Mouse (Mus musculus) embryonic facial prominence, embryonic 10.5 days (tissue): ENCODE data around the gene Pirt. TPM values are rescaled to one million over a fixed set of nuclear protein-coding genes. Genes with fewer than 3 reads are reported as not detected.

ENCODE experiments used
- DNase-seq: peaks from one replicate; pipeline ENCODE4 v3.0.0-alpha.2; 2017; ENCODE audit warnings: low spot score
- H3K27ac ChIP-seq: fragments of 300-500 bp; sonication (generic); replicated peaks from 2 replicates; pipeline ENCODE4 v1.5.1; 2016; ENCODE audit warnings: mild to moderate bottlenecking
- H3K27me3 ChIP-seq: fragments of 300-500 bp; sonication (generic); replicated peaks from 2 replicates; pipeline ENCODE4 v1.6.1; 2016; ENCODE audit warnings: low read depth, mild to moderate bottlenecking; ENCODE audit not compliant: poor library complexity, severe bottlenecking
- H3K36me3 ChIP-seq: fragments of 300-500 bp; sonication (generic); replicated peaks from 2 replicates; pipeline ENCODE4 v1.6.1; 2016; ENCODE audit warnings: mild to moderate bottlenecking, moderate library complexity
- H3K4me1 ChIP-seq: fragments of 300-500 bp; sonication (generic); 2 replicates; pipeline ENCODE4 v1.6.1; 2016
- H3K4me3 ChIP-seq: fragments of 300-500 bp; sonication (generic); 2 replicates; pipeline ENCODE4 v1.5.1; 2016; ENCODE audit warnings: mild to moderate bottlenecking, moderate library complexity
- H3K9me3 ChIP-seq: fragments of 300-500 bp; sonication (generic); 2 replicates; pipeline ENCODE4 v1.6.1; 2016; ENCODE audit warnings: mild to moderate bottlenecking
- WGBS: fragments of 180-500 bp; shearing (Covaris S2); methylation state at CpG from one replicate; pipeline ENCODE4 v1.1.7; 2016; 5-methylcytosine and 5-hydroxymethylcytosine counted together
- polyA plus RNA-seq: library from polyadenylated mRNA; unstranded; fragments of >200 nt; fragmentation: Nextera tagmentation; extraction: Ambion mirVana; gene quantifications from 2 replicates; pipeline ENCODE4 v1.2.1, GENCODE M21; 2016

Pirt gene
- polyA plus RNA-seq, 1 experiment from 2014 or later = 2.2 TPM

DNA sequence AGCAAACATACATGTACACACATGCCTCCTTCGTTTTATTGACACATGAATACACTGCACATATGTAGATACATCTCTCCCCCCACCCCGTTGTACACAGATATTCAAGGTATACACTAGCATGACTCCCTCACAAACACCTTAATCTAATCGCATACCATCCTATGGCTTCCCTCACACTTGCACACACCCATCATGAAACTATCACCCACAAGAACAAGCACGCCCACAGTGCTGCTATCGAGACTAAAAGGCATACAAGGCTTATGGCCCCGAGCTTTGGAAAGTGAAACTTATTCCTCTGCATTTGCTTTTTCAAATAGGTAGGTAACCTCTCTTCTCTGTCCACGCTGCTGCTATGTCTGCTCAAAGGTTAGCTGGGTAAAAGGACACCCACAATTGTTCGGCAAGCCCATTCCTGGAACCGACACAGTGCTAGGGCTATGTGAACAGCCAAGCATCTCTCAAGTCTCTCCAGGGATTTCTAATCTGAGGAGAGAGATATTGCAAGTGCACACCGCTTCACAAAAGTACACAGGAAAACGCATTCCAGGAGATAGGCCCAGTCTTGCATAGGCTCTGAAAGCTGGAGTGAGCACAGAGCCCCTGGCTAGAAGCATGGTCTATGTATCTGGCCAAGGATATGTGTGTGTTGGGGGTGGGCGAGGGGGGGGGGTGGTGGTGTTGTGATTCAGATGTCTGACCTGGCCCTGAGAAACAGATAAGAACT is 49.8 kb downstream of the Pirt start:
- H3K27me3 ChIP-seq = no peaks in the 10 kb centered on the region
- no peak overlapping the region for H3K27ac ChIP-seq
- no peak for DNase-seq
- H3K9me3 ChIP-seq = no peaks in the 10 kb centered on the region
- no peaks in the 10 kb centered on the region for H3K36me3 ChIP-seq
- no peaks in the 10 kb centered on the region for H3K4me1 ChIP-seq
- WGBS = 87% methylated on average over 12 of the region's 12 CpGs
- no peak overlapping the region for H3K4me3 ChIP-seq

GRCm38 (mm10) chr11:66963462-66963861 is 51.7 kb downstream of the Pirt start:
- 95% methylated on average over 1 of the region's 1 CpGs for WGBS
- Histone ChIP-seq H3K4me1 (0 out of 2 replicates have a peak, but pooled peaks cover 2% of the 10 kb centered on the region), H3K4me3 (no peak overlapping the region), H3K27me3 (no peaks in the 10 kb centered on the region), H3K27ac (no peak overlapping the region), H3K9me3 (no peaks in the 10 kb centered on the region), H3K36me3 (no peaks in the 10 kb centered on the region)
- DNase-seq = no peak

DNA sequence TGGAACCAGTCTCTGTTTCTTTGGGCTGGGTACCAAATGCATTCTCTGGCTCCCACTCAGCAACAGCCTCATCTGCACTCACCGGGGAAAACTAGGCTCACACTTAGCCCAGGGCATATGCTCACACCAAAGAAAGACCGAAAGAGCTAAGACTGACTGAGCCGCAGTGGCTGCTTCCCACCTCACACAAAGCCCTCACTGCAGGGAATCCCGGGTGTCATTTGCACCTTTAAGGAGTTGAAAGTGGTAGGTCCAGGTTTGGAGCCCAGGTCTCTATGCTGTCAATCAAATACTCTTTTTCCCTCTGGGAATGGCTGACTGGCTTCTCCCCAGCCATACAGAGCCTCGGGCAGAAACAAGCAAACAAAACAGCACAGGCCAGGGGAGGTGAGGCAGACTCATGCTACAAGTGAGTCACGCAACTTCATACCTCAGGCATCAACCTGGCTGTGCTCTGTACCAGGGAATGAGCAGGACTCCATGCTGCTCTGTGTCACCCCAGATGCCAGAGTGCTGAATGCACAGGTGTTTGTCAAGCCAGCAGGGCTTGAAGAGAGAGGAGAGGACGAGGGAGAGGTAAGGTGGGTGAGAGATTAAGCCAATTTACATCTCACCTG is 54.8 kb downstream of the Pirt start:
- no peak overlapping the region for H3K4me3 ChIP-seq
- H3K27ac ChIP-seq = no peak overlapping the region
- WGBS = 22% methylated on average over 7 of the region's 7 CpGs
- H3K9me3 ChIP-seq = no peaks in the 10 kb centered on the region
- no peaks in the 10 kb centered on the region for H3K36me3 ChIP-seq
- no peak for DNase-seq
- H3K4me1 ChIP-seq = 0 out of 2 replicates have a peak, but pooled peaks cover 2% of the 10 kb centered on the region
- H3K27me3 ChIP-seq = no peaks in the 10 kb centered on the region

DNA sequence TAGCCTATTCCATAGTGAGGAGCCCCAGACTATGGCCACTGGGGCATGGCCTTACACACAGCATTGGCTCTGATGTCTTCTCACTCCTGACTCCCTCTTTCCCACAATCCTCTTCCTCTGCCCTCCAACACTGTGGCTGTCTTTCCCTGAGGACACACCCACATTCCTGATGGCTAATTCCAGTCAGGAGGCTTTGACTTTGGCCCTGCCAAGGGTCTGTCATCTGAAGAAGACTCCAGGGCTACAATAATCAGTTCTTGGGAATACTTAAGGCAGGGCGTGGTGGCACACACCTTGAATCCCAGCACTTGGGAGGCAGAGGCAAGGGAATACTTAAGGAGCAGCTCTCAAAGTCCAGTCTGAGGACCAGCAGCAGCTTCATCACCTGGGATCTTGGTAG is 56.8 kb downstream of the Pirt start:
- H3K27me3 ChIP-seq = no peaks in the 10 kb centered on the region
- WGBS = 80% methylated on average over 1 of the region's 1 CpGs
- H3K36me3 ChIP-seq = no peaks in the 10 kb centered on the region
- H3K4me3 ChIP-seq = no peak overlapping the region
- no peak overlapping the region for H3K27ac ChIP-seq
- no peaks in the 10 kb centered on the region for H3K9me3 ChIP-seq
- H3K4me1 ChIP-seq = 0 out of 2 replicates have a peak, but pooled peaks cover 2% of the 10 kb centered on the region
- DNase-seq = no peak

DNA sequence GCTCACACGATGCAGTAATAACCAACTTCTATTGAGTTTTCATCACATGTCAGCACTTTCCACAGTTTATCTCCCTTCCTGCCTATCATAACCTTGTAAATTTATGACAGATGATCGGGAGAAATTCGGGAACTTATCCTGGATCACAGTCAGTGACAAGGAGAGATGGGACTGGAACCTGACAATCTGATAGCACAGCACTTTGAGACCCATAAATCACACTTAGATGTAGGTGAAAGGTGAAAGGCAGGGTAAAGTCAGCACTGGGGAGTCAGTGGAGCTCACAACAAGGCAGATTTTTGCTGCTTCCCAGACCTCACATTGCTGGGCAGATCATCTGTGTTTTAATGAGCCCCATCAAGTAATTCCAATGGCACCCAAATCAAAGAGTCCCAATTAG is 61.7 kb downstream of the Pirt start:
- WGBS = 87% methylated on average over 3 of the region's 3 CpGs
- Histone ChIP-seq H3K36me3 (no peaks in the 10 kb centered on the region), H3K27me3 (no peaks in the 10 kb centered on the region), H3K9me3 (peaks cover 10% of the 10 kb centered on the region), H3K27ac (no peak overlapping the region), H3K4me1 (no peaks in the 10 kb centered on the region), H3K4me3 (no peak overlapping the region)
- DNase-seq = no peak

DNA sequence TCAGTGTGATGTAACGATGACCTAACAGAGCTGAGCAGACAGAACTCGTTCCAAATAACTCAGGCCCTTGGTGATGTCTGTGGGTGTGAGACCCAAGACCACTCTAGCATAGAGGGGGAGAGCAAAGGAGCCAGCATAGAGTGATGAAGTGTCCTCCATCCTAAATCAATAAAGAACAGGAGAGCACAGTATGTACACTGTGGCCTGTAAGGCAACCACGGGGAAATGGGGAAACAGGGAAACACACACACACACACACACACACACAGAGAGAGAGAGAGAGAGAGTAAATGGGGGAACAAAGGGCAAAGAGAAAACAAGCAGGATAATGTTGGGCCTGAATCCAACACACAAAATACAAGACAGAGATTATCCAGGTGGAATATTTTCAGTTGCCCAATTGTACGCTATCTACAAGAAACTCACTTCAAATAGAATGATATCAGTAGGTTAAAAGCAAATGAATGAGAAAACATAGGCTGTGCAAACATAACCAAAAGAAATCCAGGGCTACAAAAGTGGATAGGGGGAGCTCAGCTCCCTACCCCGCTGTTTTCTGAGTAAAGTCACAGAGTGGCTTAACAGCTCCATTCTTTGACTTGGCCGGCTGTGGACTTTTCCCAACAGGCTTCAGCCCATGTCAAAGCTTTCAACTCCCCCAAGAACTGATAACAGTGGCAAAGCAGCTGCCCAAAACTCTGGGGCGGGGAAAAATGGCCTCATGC is 64.0 kb downstream of the Pirt start:
- Histone ChIP-seq H3K36me3 (no peaks in the 10 kb centered on the region), H3K27me3 (no peaks in the 10 kb centered on the region), H3K4me1 (no peaks in the 10 kb centered on the region), H3K4me3 (no peak overlapping the region), H3K9me3 (peaks cover 10% of the 10 kb centered on the region), H3K27ac (no peak overlapping the region)
- WGBS = 91% methylated on average over 7 of the region's 7 CpGs
- DNase-seq = no peak

Other genes with a start within 250 kb of the Pirt start
- gene Tmem238l, start 44.7 kb downstream of the Pirt start, polyA plus RNA-seq = not detected in 2 replicates
- gene Tmem220, start 113.2 kb downstream of the Pirt start, polyA plus RNA-seq = 0.69 and 1.2 TPM in 2 replicates
- gene Adprm, start 140.6 kb downstream of the Pirt start, polyA plus RNA-seq = 30.4 and 32.6 TPM in 2 replicates
- gene Sco1, start 140.7 kb downstream of the Pirt start, polyA plus RNA-seq = 23.7 and 26.4 TPM in 2 replicates
- 0.21 and 0.30 TPM in 2 replicates for gene Myh3, start 166.3 kb downstream of the Pirt start, polyA plus RNA-seq